Mouse (Mus musculus) naive thymus-derived CD4-positive, alpha-beta T cell, adult 2 months (primary cell): ENCODE measurements around the gene Fxyd4.
A peak's percentile ranks its signal among the peaks of the same experiment; 100 is the strongest.

ENCODE experiments used
- DNase-seq: peaks from one replicate; pipeline ENCODE4 v3.0.0-alpha.2; 2011; ENCODE audit warnings: low read depth

Fxyd4 gene

GRCm38 (mm10) chr6:117937222-117937932 lies at the start of gene Fxyd4:
TSS of gene Fxyd4 (minus strand) at chr6:117937692.
- peak; percentile 58 for DNase-seq

- DNase-seq, result no peak
Measured at GRCm38 (mm10) chr6:117987173-117987572, 49.7 kb upstream of the Fxyd4 start.

- peak; percentile 40 for DNase-seq
Measured at GRCm38 (mm10) chr6:117966729-117967128, 29.2 kb upstream of the Fxyd4 start.

GRCm38 (mm10) chr6:117963201-117963600 lies 25.7 kb upstream of the Fxyd4 start:
- peak; percentile 13 for DNase-seq

GRCm38 (mm10) chr6:117956851-117957501 lies 19.5 kb upstream of the Fxyd4 start:
- no peak for DNase-seq

- no peak for DNase-seq
Measured at GRCm38 (mm10) chr6:117956161-117956560, 18.7 kb upstream of the Fxyd4 start.

GRCm38 (mm10) chr6:117952330-117952729 lies 14.8 kb upstream of the Fxyd4 start:
- DNase-seq, result no peak

GRCm38 (mm10) chr6:117943899-117944298 lies 6.4 kb upstream of the Fxyd4 start:
- DNase-seq, result no peak

GRCm38 (mm10) chr6:117942769-117943168 lies 5.3 kb upstream of the Fxyd4 start:
- no peak for DNase-seq

- DNase-seq, result no peak
Measured at GRCm38 (mm10) chr6:117938951-117939350, 1.5 kb upstream of the Fxyd4 start.

- DNase-seq, result no peak
Measured at GRCm38 (mm10) chr6:117935681-117936612, 1.5 kb downstream of the Fxyd4 start.

- DNase-seq, result no peak
Measured at GRCm38 (mm10) chr6:117934301-117934700, 3.2 kb downstream of the Fxyd4 start.

- DNase-seq, result peak; percentile 43
Measured at GRCm38 (mm10) chr6:117932325-117933051, 5.0 kb downstream of the Fxyd4 start.

GRCm38 (mm10) chr6:117929945-117930655 lies 7.4 kb downstream of the Fxyd4 start:
- no peak for DNase-seq

- DNase-seq, result no peak
Measured at GRCm38 (mm10) chr6:117928746-117929145, 8.7 kb downstream of the Fxyd4 start.

- peak; percentile 5 for DNase-seq
Measured at GRCm38 (mm10) chr6:117927955-117928354, 9.5 kb downstream of the Fxyd4 start.

GRCm38 (mm10) chr6:117926871-117927491 lies 10.5 kb downstream of the Fxyd4 start:
- DNase-seq, result peak; percentile 10

- no peak for DNase-seq
Measured at GRCm38 (mm10) chr6:117922041-117922440, 15.5 kb downstream of the Fxyd4 start.

GRCm38 (mm10) chr6:117920659-117921640 lies 16.5 kb downstream of the Fxyd4 start:
- DNase-seq, result peak; percentile 84
